1 mouse cellular context compared by ENCODE assay signal in genomic region chr13:21852215-21852945, GRCm38 (mm10).
TF ChIP-seq lines count a peak whose summit lies in the region.

No protein-coding gene starts in this region.

TF ChIP-seq in MEL, 35 proteins besides CTCF, POLR2A, EP300 and RAD21:
- TF ChIP-seq MYB (IDR thresholded peaks at IDR 0.05; ENCODE audit: low read depth, low read length) (no peak), MEF2A (IDR thresholded peaks at IDR 0.05; ENCODE audit: extremely low read depth, insufficient replicate concordance, low read depth, low read length, poor library complexity, severe bottlenecking) (peak; percentile 78; the same call in 1 of the 2 replicates), ETS1 (IDR thresholded peaks at IDR 0.05; ENCODE audit: low read depth, low read length) (0 out of 2 replicates have a peak, but pooled peaks have one; percentile 23)
